Mouse (Mus musculus): ENCODE measurements around the gene Hist1h3i.

The Hist1h3i gene

GRCm38 (mm10) chr13:21734010-21734905 is 48.9 kb downstream of the Hist1h3i start:
- DNase-seq (ENCODE audit: low read depth), result peak; percentile 92

- peak; percentile 31 for DNase-seq (ENCODE audit: low read depth)
Observed at GRCm38 (mm10) chr13:21733466-21733865, 49.7 kb downstream of the Hist1h3i start.

Data from induced T-regulatory cell, adult 2 months (primary cell).